Mouse (Mus musculus) thymus, postnatal 0 days (tissue): Measurements from ENCODE around the gene Abhd12. TPM values are rescaled to one million over a fixed set of nuclear protein-coding genes. Genes with fewer than 3 reads are reported as not detected.
A peak's percentile ranks its signal among the peaks of the same experiment; 100 is the strongest.
"Not testable (repeated sequence)": the region's sequence is repeated elsewhere in the genome, so short reads cannot be mapped to it uniquely, and the experiment has no call there.

Experiments used
- DNase-seq: peaks from one replicate; pipeline ENCODE4 v3.0.0-alpha.2; 2015; ENCODE audit warnings: low spot score
- polyA plus RNA-seq: library from polyadenylated mRNA; unstranded; fragments of >200 nt; fragmentation: Nextera tagmentation; extraction: Ambion mirVana; gene quantifications from 2 replicates; pipeline ENCODE4 v1.2.1, GENCODE M21; 2015

Abhd12 gene
- polyA plus RNA-seq, 1 experiment from 2014 or later = 53.3 TPM

DNA sequence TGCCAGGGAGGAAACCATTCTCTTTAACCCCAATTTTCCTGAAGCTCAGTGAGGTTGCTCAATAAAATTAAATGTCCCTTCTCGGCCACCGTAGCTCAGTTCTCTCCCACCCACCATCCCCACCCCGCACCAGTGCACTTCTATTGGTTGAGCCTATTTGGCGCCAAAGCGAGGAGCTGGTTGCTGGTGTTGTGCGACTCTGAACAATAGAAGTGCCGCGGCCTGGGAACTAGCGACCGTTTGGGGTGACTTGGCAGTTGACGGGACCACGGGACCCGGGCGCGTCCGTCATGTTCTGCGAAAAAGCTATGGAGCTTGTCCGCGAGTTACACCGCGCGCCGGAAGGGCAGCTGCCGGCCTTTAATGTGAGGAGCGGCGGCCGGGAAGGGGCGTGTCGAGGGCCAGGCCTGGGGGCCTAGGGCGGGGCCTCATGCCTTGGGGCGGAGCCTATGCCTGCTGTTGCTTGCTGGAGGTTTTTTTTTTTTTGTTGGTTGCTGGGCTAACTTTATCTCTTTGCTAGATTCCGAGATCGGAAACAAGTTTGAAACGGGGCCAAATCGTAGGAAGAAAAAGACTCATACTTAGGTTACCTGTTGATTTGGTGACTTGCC, 5.0 kb upstream of the Abhd12 start:
- DNase-seq = peak; percentile 96

DNA sequence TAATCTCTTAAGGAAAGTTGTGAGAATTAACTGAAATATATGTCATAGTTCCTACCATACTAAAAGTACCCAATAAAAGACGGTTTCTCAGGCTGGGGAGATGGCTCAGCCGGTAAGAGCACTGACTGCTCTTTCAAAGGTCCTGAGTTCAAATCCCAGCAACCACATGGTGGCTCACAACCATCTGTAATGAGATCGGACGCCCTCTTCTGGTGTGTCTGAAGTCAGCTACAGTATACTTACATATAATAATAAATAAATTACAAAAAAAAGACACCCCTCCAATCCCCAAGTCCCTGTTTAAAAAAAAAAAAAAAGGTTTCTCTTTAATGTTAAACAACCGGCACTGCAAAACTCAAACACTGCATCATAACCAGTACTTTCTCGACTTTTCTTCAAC, 4.3 kb upstream of the Abhd12 start:
- not testable (repeated sequence) for DNase-seq

GRCm38 (mm10) chr2:150904936-150905450, 452 bp upstream of the Abhd12 start, which contains the start of gene Gins1:
Gins1 (plus strand) TSS chr2:150905400.
- no peak for DNase-seq

GRCm38 (mm10) chr2:150902347-150902746, 2.2 kb downstream of the Abhd12 start:
- no peak for DNase-seq

DNA sequence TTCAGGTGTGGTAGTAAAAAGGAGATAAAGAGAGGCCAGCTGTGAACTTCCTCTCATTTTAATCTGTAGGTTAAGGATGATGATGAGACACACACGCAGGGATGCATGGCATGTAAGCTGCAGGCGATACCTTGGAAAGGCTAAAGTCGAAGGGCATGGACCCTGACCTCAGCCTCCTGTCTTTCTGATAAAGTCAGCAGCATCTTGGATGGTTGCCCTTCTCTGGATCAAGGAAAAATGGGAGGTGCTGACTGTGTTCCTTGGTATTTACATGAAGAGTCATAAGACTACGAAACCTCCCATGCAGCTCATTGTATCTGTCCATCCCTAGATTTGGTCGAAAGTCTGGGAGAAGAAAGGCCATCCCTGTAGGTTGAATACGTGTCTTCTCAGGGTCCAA, 4.2 kb downstream of the Abhd12 start:
- no peak for DNase-seq

DNA sequence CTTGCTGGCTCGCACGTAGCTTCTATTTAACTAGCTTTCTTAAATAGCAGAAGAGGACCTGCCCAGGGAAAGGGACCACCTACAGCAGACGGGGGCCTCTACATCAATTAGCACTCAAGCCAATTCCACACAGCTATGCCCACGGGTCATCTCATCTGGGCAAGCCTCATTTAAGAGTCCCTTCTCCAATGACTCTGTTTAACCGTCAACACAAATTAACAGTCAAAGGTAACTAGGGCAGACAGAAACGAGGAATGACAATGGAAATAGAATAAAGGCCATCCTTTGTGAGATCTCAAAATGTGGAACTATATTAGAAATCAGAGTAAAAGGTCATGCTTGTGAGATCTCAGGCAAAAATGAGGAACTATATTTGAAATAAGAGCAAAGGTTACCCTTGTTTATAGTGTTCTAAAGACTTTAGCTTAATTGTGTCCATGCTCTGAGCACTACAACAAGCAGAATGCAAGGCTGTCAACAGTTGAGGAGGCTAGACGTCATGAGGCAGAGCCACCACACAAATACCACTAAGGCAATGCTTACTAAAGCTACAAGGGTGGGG, 8.8 kb downstream of the Abhd12 start:
- no peak for DNase-seq

GRCm38 (mm10) chr2:150894617-150895267, 9.8 kb downstream of the Abhd12 start:
- no peak for DNase-seq

GRCm38 (mm10) chr2:150887370-150887769, 17.2 kb downstream of the Abhd12 start:
- no peak for DNase-seq

DNA sequence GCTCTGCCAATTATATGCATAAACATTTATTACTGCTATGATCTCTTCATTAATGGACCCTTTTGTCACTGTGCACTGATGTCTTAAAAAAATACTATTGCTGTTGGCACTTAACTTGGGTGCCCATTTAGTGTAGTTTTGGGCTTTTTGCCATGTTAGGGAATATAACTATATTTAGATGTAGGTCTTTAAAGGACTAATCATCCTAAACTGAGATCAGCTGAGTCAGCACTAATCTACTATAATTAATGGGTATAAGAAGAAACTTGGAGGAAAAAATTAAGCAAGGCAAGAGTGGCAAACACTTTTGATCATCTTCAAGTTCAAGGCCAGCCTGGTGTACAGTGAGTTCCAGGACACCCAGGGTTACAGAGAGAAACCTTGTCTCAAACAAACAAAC, 18.2 kb downstream of the Abhd12 start:
- no peak for DNase-seq

- no peak for DNase-seq
These were observed 18.7 kb downstream of the Abhd12 start for GRCm38 (mm10) chr2:150885814-150886213.

DNA sequence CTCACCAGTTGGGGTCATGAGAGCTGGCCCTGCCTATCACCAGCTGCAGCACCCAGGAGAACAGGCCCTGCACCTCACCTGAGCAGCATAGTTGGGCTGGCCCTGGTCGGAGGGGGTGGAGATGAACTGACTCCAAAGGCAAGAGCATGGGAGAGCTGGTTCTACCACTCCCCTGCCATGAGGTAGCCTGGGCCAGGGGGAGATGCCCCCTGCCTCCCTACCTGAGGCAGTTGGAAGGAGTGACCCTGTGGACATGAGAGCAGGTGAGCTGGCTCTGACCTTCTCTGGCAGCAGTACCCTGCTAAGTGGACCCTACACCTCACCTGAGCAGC, 19.8 kb downstream of the Abhd12 start:
- DNase-seq = no peak

DNA sequence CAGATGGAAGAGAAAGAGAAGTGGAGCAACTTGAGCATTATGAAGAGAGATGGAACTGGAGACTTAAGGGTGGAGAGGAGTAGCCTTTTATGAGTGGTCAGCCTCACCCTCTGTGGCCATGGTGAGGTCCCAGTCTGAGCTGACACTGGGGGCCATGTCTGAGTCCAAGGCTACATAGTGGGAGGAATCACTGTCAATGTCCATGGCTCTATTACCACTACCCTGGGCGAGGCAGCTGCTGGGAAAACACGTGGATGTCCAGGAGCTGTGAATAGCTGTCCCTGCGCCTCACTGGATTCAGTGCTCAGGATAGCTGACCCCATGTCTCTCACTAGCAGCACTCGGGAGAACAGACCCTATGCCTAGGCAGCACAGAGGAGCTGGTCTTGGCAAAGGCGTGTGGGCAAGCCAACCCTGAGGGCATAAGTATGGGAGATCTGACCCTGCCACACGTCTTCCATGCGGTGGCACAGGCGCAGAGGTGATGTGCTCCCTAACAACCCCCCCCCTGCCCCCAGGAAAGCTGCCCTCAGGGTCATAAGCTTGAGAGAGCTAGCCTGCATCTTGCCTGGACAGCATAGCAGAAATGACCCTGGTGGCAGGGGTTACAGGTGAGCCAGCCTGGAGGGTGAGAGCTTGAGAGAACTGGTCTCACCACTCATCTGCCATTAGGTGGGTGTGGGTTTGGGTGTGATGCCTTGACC, 20.3 kb downstream of the Abhd12 start:
- no peak for DNase-seq

DNA sequence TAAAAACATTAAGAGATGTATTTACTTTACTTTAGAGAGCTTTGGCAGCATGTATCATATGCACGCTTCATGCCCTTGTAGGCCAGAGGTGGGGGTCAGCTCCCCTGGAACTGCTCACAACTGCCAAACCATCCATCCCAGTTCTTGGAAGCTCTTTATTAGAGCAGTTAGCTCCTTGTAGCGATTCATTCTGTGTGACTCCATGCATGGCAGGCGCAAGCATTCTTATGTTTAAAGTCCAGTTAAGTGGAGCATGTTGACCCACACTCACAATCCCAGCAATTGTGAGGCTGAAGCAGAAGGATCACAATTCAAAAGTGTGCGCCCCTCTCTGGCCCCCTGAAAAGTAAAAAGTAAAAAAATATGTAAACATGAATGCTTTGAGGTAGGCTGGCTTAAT, 27.0 kb downstream of the Abhd12 start:
- DNase-seq = no peak

DNA sequence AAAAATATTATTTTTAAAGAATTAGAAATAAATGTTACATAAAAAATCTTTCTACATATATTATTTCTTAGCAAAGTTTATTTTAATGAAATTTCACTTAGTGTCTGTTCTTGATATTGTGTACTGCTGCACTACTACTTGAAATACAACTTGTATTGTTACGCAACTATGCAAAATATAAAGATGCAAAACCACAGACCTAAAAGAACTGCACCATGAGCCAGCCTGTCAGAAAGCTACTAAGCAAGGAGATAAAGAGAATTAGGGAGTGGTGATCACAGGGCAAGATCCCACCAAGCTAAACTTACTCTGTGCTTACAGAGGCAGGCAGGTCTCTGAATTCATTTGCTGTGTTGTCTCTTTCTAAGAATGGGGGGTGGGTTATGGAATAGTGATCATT, 29.3 kb downstream of the Abhd12 start:
- DNase-seq = no peak

DNA sequence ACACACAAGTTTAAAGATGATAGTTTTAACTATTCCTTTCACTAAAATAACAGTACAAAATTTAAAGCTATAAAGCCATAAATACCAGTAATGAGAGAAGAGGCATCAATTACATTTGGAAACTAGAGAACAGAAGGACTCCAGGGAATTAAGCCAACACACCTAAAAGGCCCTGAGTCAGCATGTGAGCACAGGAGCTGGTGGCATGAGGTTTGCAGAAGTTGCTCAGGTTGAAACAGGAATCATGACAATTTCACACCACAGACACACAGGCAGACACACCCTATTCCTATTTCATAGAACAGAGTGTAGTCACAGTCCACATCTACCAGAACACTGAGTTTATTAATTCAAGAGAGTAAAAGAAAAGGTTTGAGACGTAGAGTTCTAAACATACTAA, 30.0 kb downstream of the Abhd12 start:
- no peak for DNase-seq

GRCm38 (mm10) chr2:150869446-150869845, 35.1 kb downstream of the Abhd12 start:
- peak; percentile 25 for DNase-seq

GRCm38 (mm10) chr2:150867021-150867420, 37.5 kb downstream of the Abhd12 start:
- DNase-seq = no peak

- DNase-seq = no peak
These were observed 43.4 kb downstream of the Abhd12 start for GRCm38 (mm10) chr2:150861128-150861527.

- DNase-seq = no peak
These were observed 44.7 kb downstream of the Abhd12 start for GRCm38 (mm10) chr2:150859709-150860470.

GRCm38 (mm10) chr2:150858724-150859487, 45.6 kb downstream of the Abhd12 start:
- no peak for DNase-seq

- no peak for DNase-seq
These were observed 49.4 kb downstream of the Abhd12 start for GRCm38 (mm10) chr2:150855186-150855585.
